Mouse (Mus musculus): Measurements from ENCODE around the gene Cflar. TPM values are rescaled to one million over a fixed set of nuclear protein-coding genes. Genes with fewer than 3 reads are reported as not detected.

The Cflar gene
- polyA plus RNA-seq, 1 experiment, result 4.0 TPM

DNA sequence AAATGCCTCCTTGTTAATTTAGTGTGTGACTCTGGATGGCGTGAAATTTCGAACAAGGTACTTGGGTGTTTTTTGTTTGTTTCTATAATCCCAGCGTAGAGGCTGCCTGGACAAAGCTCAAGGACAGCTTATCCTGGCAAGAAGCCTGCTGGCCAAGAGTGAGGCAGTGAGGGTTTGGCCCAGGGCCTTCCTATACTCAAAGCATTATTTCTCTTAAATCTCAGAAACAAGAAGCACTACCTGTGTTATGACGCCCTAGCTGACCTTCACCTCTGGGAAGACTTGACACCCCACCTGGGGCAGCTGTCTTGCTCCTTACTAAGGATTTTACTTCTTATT is 2.6 kb downstream of the Cflar start:
- TF ChIP-seq GATA1 (IDR thresholded peaks at IDR 0.05; ENCODE audit: low read length), result no peak

DNA sequence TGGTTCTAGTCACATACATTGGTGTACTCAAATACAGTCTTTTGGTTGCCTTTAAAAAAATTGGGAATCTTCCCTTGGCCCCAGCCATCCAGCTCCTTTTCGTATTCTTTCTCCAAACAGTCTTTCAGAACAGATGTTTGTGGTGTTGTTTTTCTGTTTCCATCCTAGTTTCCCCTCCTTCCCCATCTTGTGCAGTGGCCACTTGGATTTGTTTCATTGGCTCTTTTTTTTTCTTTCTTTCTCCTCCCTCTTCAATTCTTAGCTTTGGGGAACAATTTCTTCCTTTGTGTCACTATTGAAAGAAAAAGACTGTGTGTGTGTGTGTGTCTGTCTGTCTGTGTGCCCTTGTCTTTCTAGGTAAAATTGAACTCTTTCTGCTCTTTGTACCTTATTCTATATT is 3.1 kb downstream of the Cflar start:
- TF ChIP-seq GATA1 (IDR thresholded peaks at IDR 0.05; ENCODE audit: low read length), result no peak

DNA sequence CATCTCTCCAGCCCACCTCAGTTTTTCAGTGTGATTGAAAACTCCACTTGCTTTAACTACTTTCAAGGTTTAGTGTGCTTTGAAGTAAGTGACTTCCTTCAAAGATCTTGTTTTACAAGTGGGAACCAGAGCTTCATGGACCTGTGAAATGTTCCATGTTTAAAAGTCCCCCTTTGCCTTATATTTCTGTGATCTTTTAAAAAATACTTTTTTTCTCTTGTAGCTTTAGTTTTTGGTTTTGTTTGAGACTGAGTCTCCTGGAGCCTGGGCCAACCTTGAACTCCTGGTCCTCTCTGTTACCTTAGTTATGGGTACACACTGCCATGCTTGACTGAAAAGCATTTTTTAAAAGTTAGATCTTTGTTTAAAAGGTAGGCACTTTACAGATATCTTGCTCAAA is 4.2 kb downstream of the Cflar start:
- no peak for TF ChIP-seq GATA1 (IDR thresholded peaks at IDR 0.05; ENCODE audit: low read length)

DNA sequence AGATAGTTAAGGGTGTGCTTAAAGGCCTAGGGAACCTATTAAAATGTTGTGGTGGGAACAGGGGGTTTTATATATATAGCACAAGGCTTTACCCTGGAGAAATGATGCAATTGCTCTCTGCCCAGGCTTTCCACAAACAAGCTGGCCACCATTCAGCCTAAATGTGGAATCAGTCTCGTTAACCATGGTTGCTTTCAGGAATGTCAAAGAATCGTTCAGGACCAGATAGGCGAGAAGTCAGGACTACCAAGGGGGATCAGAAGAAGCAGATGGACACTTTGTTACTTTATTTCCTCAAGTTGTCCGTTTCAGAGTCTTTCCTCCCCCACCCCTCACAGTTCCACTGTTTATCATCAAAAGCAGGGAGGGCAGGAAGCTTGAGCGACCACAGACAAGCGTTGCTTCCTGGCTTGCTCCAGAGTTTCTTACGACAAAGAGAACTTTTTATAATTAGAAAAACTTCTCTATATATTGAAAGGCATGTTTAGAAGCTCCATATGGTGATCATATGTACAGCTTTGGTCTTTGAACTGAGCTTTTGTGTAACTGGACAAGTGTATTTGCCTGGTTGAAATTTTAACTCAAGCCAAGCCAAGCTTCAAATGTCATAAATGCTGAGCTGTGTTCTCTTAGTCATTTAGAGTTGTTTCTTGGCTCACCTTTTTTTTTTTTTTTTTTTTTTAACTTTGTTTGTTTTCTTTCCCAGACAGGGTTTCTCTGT is 5.0 kb downstream of the Cflar start:
- TF ChIP-seq GATA1 (IDR thresholded peaks at IDR 0.05; ENCODE audit: low read length), result no peak

DNA sequence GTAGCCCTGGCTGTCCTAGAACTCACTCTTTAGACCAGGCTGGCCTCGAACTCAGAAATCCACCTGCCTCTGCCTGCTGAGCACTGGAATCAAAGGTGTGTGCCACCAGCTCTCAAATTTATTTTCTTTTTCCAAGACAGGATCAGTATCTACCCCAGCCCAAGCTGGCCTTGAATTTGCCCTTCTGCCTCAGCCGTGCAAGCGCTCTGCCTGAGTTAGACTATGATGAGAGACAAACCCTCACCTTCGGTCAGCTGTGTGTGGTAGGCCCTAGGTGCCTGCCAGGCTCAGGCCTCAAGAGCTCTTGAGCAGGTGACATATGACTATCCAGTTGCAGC is 5.5 kb downstream of the Cflar start:
- no peak for TF ChIP-seq GATA1 (IDR thresholded peaks at IDR 0.05; ENCODE audit: low read length)

DNA sequence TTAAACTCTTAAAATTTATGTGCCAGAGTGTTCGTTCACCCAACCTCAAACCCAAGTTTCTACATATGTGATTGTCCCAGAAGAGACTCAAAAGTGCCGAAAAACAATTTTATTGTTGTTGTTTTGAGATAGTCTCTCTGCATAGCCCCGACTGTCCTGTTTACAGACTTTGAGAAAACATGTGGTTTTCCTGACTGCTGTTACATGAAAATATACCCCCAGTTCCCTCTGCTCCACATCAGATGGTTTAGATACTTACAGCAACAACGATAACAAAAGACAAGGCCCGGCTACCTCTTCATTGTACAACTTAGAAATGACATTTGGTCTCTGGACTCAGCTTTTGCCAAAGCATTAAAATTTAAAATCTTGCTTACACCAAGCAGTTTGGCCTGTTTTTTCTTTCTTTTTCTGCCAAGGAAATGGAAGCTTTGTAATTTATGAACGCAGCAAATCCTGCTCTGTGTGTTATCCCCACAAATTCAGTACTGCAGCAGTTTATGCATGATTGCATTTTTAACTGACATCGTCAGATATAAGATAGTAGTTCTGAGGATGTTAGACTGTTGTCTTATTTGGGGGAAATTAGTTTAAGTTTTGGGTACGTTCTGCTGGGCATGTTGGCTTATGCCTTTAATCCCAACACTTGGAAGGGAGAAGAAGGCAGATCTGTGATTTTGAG is 6.4 kb downstream of the Cflar start:
- no peak for TF ChIP-seq GATA1 (IDR thresholded peaks at IDR 0.05; ENCODE audit: low read length)

DNA sequence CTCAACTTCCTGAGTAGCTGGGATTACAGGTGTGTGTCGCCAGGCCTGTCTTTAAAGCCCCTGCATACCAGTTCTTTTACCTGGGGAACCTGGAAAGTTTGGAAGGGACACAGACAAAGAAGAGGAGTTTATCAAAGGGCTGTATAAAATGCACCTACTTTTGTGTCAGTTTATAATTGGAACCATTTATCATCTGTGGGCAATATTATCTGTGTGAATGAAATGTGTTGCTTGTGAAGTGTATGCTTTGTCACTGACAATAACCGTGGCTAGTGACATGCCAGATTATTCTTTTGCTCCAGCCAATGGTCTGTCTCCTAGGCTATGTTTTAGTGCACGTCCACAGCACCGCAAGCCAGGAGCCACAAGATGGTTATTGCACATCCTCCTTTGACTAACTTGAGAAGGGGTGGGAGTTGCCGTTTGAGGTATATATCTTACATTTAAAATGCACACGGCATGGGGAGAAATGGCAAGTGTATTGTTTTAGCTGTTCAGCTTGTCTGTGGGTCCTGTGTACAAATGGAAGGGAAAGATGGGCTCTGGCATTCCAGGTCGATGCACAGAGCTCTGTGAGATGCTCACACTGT is 8.1 kb downstream of the Cflar start:
- no peak for TF ChIP-seq GATA1 (IDR thresholded peaks at IDR 0.05; ENCODE audit: low read length)

DNA sequence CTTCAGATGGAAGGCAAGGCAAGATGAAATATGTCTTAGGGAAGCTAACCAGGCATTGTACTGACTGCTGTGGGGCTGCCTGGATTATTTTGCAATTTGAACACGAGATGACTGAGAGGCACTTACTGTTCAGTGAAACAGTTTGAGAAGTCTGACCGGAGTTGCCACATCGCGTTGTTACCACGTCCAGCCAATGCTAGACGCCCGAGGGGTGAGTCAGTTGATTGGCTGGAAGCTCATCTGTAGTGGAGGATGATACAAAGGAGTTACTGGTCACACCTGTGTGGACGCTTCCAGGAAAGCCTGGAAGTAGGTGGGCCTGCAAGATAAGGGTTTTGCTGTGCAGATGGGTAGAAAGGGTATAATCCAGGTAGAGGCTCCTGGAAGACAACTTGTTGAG is 8.8 kb downstream of the Cflar start:
- no peak for TF ChIP-seq GATA1 (IDR thresholded peaks at IDR 0.05; ENCODE audit: low read length)

DNA sequence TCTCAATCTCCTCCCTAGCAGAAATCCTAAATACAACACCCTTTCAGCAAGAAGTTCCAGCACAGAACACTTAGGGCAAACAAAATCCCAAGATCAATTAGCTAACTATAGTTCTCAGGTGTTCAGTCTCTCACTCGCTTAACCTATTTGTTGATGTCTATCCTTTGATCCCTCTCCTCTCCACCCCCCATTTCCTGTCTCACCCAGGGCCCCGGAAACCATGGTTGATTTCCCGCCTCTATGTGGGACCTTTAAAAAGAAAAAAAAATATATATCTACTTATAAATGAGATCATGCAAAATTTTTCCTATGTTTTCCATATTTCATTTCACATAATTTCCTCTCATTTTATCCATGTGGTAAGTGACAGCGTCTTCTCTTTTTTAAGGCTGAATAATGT is 9.7 kb downstream of the Cflar start:
- TF ChIP-seq GATA1 (IDR thresholded peaks at IDR 0.05; ENCODE audit: low read length), result no peak

DNA sequence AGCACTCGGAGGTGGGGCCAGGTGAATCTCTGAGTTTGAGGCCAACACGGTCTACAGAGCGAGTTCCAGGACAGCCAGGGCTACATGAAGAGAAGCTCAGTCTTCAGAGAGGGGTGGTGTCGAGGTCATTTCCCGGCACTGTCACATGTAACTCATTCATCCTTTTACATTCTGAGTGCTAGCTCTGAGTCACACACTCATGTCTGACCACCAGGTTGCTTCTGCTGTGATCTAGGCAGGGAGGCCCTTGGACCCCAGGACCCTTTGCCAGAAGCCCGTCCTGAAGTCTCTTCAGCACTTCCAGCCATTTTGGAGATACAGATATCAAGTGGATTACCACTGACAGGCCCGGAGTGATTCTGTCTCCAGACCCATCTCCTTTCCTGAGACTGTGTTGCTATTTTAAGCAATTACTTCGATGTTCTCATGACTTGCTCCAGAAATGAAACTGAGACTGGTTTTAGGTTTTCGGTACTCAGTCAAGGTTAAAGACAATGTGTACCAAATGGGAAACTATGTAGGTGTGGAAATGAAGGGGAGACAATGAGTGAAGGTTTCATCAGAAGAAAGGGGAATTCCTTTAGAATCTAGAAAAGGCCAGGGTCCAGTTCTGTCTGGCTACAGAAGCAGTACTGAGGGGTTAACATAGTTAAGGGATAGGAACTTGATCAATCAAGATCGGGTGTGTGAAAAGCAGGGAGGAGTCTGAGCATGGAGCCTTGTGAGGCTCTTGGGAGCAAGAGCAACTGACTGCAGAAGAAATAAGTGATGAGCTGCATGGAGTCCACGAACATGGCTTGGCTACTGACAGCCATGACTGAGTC is 11.0 kb downstream of the Cflar start:
- no peak for TF ChIP-seq GATA1 (IDR thresholded peaks at IDR 0.05; ENCODE audit: low read length)

DNA sequence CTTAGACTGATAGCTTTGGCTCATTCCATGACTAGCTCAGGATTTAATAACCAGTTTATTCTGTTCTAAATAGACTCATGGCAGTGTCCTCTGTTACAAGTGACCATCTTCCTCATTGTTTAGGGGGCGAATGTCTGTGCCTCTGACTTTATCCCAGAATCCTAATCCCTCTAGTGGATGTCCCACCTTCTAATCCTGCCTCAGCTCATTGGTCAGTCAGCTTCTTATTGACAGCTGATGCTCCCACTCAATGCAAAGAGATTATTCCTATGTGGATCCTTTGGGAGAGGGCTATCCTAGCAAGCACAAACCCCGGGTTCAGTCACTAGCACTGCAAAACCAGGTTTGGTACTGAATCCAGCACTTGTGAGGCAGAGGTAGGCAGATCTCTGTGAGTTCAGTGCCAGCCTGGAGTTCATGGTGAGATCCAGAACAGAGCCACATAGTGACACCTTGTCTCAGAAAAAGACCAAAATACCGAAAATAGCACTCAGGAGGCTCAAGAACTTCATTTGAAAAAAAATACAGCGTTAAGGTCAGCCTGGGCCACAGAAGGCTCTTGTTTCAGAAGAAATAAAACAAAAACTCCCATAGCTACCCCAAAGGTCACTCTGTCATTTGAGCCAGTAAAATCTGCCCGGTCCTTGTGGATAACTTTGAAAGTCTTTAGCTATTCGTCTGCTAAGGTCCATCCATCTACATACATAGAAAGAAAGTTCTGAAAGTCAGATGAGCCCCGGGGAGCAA is 11.9 kb downstream of the Cflar start:
- TF ChIP-seq GATA1 (IDR thresholded peaks at IDR 0.05; ENCODE audit: low read length), result no peak

DNA sequence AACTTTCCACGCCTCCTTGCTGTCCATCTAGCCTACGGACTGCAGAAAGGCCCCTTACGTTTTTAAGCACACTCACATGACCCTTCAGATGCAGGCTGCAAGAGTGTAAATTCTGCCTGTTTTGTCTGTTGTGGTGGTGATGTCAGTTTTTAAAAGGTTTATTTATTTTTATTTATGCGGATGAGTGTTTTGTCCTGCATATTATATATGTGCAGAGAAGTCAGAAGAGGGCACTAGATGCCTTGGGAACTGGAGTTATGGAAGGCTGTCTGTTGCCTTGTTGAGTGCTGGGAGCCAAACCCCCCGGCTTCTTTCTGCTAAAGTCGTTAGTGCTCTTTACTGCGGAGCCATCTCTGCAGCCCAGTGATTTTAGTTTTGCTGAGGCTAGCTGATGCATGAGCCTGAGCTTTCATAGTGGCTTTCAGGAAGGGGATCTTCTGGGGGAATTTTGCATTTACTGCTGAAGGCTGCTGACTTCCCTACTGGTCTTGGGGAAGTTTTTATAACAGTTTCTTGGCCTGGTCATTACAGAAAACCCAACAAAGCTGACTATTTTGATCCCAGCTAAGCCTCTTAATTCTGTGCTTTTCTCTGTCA is 12.6 kb downstream of the Cflar start:
- no peak for TF ChIP-seq GATA1 (IDR thresholded peaks at IDR 0.05; ENCODE audit: low read length)

DNA sequence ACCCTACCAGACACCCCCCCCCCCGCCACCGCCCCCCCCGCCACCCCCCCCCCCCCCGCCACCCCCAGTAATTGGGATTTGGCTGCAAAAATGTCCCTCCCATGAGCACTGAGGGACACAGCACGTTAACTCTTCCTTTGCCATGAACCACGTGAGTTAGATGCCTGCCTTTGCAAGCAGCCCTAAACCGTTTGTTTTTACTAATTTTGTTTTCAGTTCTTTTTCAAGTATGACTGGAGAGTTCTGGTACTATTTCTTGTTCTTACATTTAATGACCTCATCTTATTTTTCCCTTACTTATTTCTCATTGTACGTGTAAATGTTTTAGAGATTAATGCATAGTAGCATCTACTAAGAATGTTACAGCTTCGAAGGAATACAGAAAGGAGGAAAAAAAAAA is 13.2 kb downstream of the Cflar start:
- TF ChIP-seq GATA1 (IDR thresholded peaks at IDR 0.05; ENCODE audit: low read length), result no peak

DNA sequence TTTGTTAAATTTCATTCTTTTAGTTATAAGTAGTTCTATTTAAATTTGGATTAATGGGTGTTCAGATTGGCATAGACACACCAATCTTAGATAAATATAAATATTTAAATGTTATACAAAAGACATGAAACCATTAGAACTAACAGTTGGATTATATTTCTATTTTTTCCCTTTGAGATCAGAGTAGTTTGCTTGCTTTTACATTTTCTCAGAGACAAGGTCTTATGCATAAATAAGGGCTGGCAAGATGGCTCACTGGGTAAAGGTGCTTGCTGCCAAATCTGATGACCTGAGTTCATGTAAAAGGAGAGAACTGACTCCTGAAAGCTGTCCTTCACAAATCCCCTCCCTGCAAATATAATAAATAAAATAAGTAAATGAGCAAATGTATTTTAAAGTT is 13.8 kb downstream of the Cflar start:
- TF ChIP-seq GATA1 (IDR thresholded peaks at IDR 0.05; ENCODE audit: low read length), result no peak

DNA sequence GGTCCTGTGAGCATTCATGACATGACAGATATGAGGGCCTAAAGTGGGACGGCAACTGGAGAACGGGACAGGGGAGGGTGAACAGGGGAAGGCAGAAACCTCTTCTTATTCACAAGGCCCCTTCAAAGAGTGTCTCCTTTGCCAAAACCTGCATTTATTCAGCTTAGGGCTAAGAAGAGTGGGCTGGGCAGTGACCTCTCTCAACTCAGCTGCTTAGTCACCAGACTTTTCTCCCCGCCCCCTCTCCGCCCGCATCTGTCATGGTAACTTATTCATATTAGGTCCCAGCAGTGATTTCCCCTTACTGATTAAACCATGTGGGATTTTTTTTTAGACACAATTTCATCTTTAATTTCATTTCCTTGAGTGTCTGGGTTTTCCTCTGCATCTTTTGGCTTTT is 14.5 kb downstream of the Cflar start:
- no peak for TF ChIP-seq GATA1 (IDR thresholded peaks at IDR 0.05; ENCODE audit: low read length)

All from G1E-ER4 (cell line).